Mouse (Mus musculus): ENCODE data around the gene Slc39a3. TPM values are rescaled to one million over a fixed set of nuclear protein-coding genes. Genes with fewer than 3 reads are reported as not detected.
A peak's percentile ranks its signal among the peaks of the same experiment; 100 is the strongest.

The Slc39a3 gene
- total and polyA plus RNA-seq, 3 experiments: 15.6 to 19.5 TPM; not detected in 1

- peaks cover 0 to 2% of the 10 kb centered on the region in 2 experiments; a peak in 2 of 4 replicates for H3K27me3 ChIP-seq (ENCODE audit: control insufficient read depth in 1 of 2, insufficient read depth in 2 of 2, low read length in 2 of 2)
- no peak overlapping the region for H3K27ac ChIP-seq (ENCODE audit: control insufficient read depth, low read depth, low read length)
- TF ChIP-seq ZC3H11A (IDR thresholded peaks at IDR 0.05; ENCODE audit: low read depth, low read length) (no peak), E2F4 (IDR thresholded peaks at IDR 0.05; ENCODE audit: borderline replicate concordance, low read depth, low read length) (no peak), CHD1 (IDR thresholded peaks at IDR 0.05; ENCODE audit: low read depth, low read length) (no peak), MAX (IDR thresholded peaks at IDR 0.05; ENCODE audit: low read length) (no peak), POLR2A (IDR thresholded peaks at IDR 0.05; ENCODE audit: control insufficient read depth in 1 of 2, insufficient read depth in 1 of 2, low read depth in 1 of 2, low read length in 2 of 2, poor library complexity in 1 of 2) (no peak), JUND (IDR thresholded peaks at IDR 0.05; ENCODE audit: low read depth, low read length) (no peak), TCF12 (IDR thresholded peaks at IDR 0.05; ENCODE audit: low read depth, low read length) (no peak), MXI1 (IDR thresholded peaks at IDR 0.05; ENCODE audit: low read depth, low read length) (no peak), ZKSCAN1 (IDR thresholded peaks at IDR 0.05; ENCODE audit: low read depth, low read length) (no peak), GATA1 (IDR thresholded peaks at IDR 0.05; ENCODE audit: low read depth, low read length) (no peak), SIN3A (IDR thresholded peaks at IDR 0.05; ENCODE audit: low read length) (no peak), UBTF (IDR thresholded peaks at IDR 0.05; ENCODE audit: borderline replicate concordance, insufficient read depth, low read depth, low read length) (no peak)
- no peak for DNase-seq (ENCODE audit: low read depth, low spot score)
- no peak overlapping the region for H3K9ac ChIP-seq (ENCODE audit: control insufficient read depth, low read depth, low read length, poor library complexity, severe bottlenecking)
- H3K4me1 ChIP-seq (ENCODE audit: control insufficient read depth in 1 of 2, insufficient read depth in 2 of 2, low read length in 2 of 2): peaks cover 3 to 8% of the 10 kb centered on the region in 2 experiments; a peak in 2 of 4 replicates
- H3K36me3 ChIP-seq (ENCODE audit: control insufficient read depth in 1 of 2, insufficient read depth in 2 of 2, low read length in 2 of 2): peaks cover 0 to 2% of the 10 kb centered on the region in 2 experiments; a peak in 1 of 4 replicates
- H3K9me3 ChIP-seq (replicated peaks; ENCODE audit: insufficient read depth, low read length): no peaks in the 10 kb centered on the region
- no peak overlapping the region for H3K4me3 ChIP-seq (ENCODE audit: control insufficient read depth in 1 of 2, insufficient read depth in 1 of 2, low read depth in 2 of 2, low read length in 2 of 2)
- H3K79me2 ChIP-seq (ENCODE audit: control insufficient read depth, insufficient read depth, low read length, poor library complexity): peaks cover 20% of the 10 kb centered on the region
Observed at GRCm38 (mm10) chr10:81062710-81063109, 25.5 kb upstream of the Slc39a3 start.

GRCm38 (mm10) chr10:81059603-81060543 is 22.6 kb upstream of the Slc39a3 start, which contains the start of gene Sgta:
Sgta (minus strand) TSS chr10:81060181.
- H3K9ac ChIP-seq (ENCODE audit: control insufficient read depth, low read depth, low read length, poor library complexity, severe bottlenecking): peak within 1 kb of the TSS; percentile 83
- no peaks in the 10 kb centered on the region for H3K9me3 ChIP-seq (replicated peaks; ENCODE audit: insufficient read depth, low read length)
- H3K27ac ChIP-seq (ENCODE audit: control insufficient read depth, low read depth, low read length): no peak within 1 kb of the TSS
- no peaks in the 10 kb centered on the region for H3K27me3 ChIP-seq (ENCODE audit: control insufficient read depth in 1 of 2, insufficient read depth in 2 of 2, low read length in 2 of 2)
- peaks cover 3 to 8% of the 10 kb centered on the region in 2 experiments; a peak in 2 of 4 replicates for H3K4me1 ChIP-seq (ENCODE audit: control insufficient read depth in 1 of 2, insufficient read depth in 2 of 2, low read length in 2 of 2)
- peaks cover 0 to 2% of the 10 kb centered on the region in 2 experiments; a peak in 2 of 4 replicates for H3K36me3 ChIP-seq (ENCODE audit: control insufficient read depth in 1 of 2, insufficient read depth in 2 of 2, low read length in 2 of 2)
- peak within 1 kb of the TSS; percentile 79 to 90 for H3K4me3 ChIP-seq (ENCODE audit: control insufficient read depth in 1 of 2, insufficient read depth in 1 of 2, low read depth in 2 of 2, low read length in 2 of 2)
- DNase-seq (ENCODE audit: low read depth, low spot score): peak; percentile 99
- peaks cover 42% of the 10 kb centered on the region for H3K79me2 ChIP-seq (ENCODE audit: control insufficient read depth, insufficient read depth, low read length, poor library complexity)
- TF ChIP-seq POLR2AphosphoS2 (IDR thresholded peaks at IDR 0.05; ENCODE audit: low read length): peak; percentile 67; the same call in 1 of the 2 replicates
- TF ChIP-seq ELF1 (IDR thresholded peaks at IDR 0.05; ENCODE audit: low read depth, low read length): peak; percentile 92
- TF ChIP-seq JUND (IDR thresholded peaks at IDR 0.05; ENCODE audit: low read depth, low read length): no peak
- peak; percentile 40 to 95; a peak in 3 of 4 replicates for TF ChIP-seq POLR2A (IDR thresholded peaks at IDR 0.05; ENCODE audit: control insufficient read depth in 1 of 2, insufficient read depth in 1 of 2, low read depth in 1 of 2, low read length in 2 of 2, poor library complexity in 1 of 2)
- TF ChIP-seq BHLHE40 (IDR thresholded peaks at IDR 0.05; ENCODE audit: borderline replicate concordance, low read depth, low read length): peak; percentile 85; the same call in 1 of the 2 replicates
- no peak for TF ChIP-seq ZKSCAN1 (IDR thresholded peaks at IDR 0.05; ENCODE audit: low read depth, low read length)
- TF ChIP-seq NRF1 (IDR thresholded peaks at IDR 0.05; ENCODE audit: insufficient read depth, low read depth, low read length, poor library complexity, severe bottlenecking): peak; percentile 99
- TF ChIP-seq ZNF384 (IDR thresholded peaks at IDR 0.05; ENCODE audit: low read depth, low read length): peak; percentile 86
- TF ChIP-seq KAT2A (conservative IDR thresholded peaks at IDR 0.05; ENCODE audit: low read depth, low read length): no peak; the same call in 1 of the 2 replicates
- peak; percentile 66 for TF ChIP-seq MAZ (IDR thresholded peaks at IDR 0.05; ENCODE audit: low read depth, low read length)
- TF ChIP-seq TCF12 (IDR thresholded peaks at IDR 0.05; ENCODE audit: low read depth, low read length): 0 out of 2 replicates have a peak, but pooled peaks have one; percentile 1
- no peak for TF ChIP-seq MEF2A (IDR thresholded peaks at IDR 0.05; ENCODE audit: extremely low read depth, insufficient replicate concordance, low read depth, low read length, poor library complexity, severe bottlenecking)
- TF ChIP-seq MYC (IDR thresholded peaks at IDR 0.05; ENCODE audit: low read depth, low read length): peak; percentile 86
- no peak for TF ChIP-seq CHD1 (IDR thresholded peaks at IDR 0.05; ENCODE audit: low read depth, low read length)
- TF ChIP-seq MYB (IDR thresholded peaks at IDR 0.05; ENCODE audit: low read depth, low read length): no peak
- no peak for TF ChIP-seq ZMIZ1 (IDR thresholded peaks at IDR 0.05; ENCODE audit: low read depth, low read length)
- TF ChIP-seq CTCF (IDR thresholded peaks at IDR 0.05 in 2 of 3, conservative IDR thresholded peaks at IDR 0.05 in 1 of 3; ENCODE audit: control insufficient read depth in 1 of 3, insufficient read depth in 1 of 3, low read depth in 2 of 3, low read length in 3 of 3, poor library complexity in 1 of 3, severe bottlenecking in 1 of 3): no peak
- TF ChIP-seq GATA1 (IDR thresholded peaks at IDR 0.05; ENCODE audit: low read depth, low read length): no peak
- no peak for TF ChIP-seq TAL1 (IDR thresholded peaks at IDR 0.05; ENCODE audit: low read length)
- TF ChIP-seq NELFE (IDR thresholded peaks at IDR 0.05; ENCODE audit: low read depth, low read length): peak; percentile 88
- TF ChIP-seq MXI1 (IDR thresholded peaks at IDR 0.05; ENCODE audit: low read depth, low read length): peak; percentile 97
- TF ChIP-seq POLR2AphosphoS5 (IDR thresholded peaks at IDR 0.05; ENCODE audit: borderline replicate concordance, low read depth, low read length): no peak
